Mouse (Mus musculus) lung, embryonic 14.5 days (tissue): ENCODE results near the gene Miga1. TPM values are rescaled to one million over a fixed set of nuclear protein-coding genes. Genes with fewer than 3 reads are reported as not detected.
"Not testable (repeated sequence)": the region's sequence is repeated elsewhere in the genome, so short reads cannot be mapped to it uniquely, and the experiment has no call there.

Experiments used
- ATAC-seq: fragments of 200-750 bp; cut with Nextera tagmentation; 2 replicates; pipeline ENCODE4 v1.8.0; 2017; ENCODE audit warnings: mild to moderate bottlenecking, moderate TSS enrichment, moderate library complexity; ENCODE audit not compliant: insufficient read depth
- DNase-seq: peaks from one replicate; pipeline ENCODE4 v3.0.0-alpha.2; 2015
- H3K27ac ChIP-seq: fragments of 300-500 bp; sonication (generic); 2 replicates; pipeline ENCODE4 v1.5.1; 2014; ENCODE audit warnings: low read depth, mild to moderate bottlenecking, moderate library complexity
- H3K27me3 ChIP-seq: fragments of 300-500 bp; sonication (generic); 2 replicates; pipeline ENCODE4 v1.6.1; 2014; ENCODE audit warnings: low read length, control low read depth; ENCODE audit not compliant: insufficient read depth
- H3K36me3 ChIP-seq: fragments of 300-500 bp; sonication (generic); 2 replicates; pipeline ENCODE4 v1.6.1; 2014; ENCODE audit warnings: control low read depth; ENCODE audit not compliant: insufficient read depth
- H3K4me1 ChIP-seq: fragments of 300-500 bp; sonication (generic); 2 replicates; pipeline ENCODE4 v1.6.1; 2014; ENCODE audit warnings: antibody characterized with exemption, control low read depth; ENCODE audit not compliant: insufficient read depth
- H3K4me2 ChIP-seq: fragments of 300-500 bp; sonication (generic); 2 replicates; pipeline ENCODE4 v1.6.1; 2014; ENCODE audit warnings: mild to moderate bottlenecking
- H3K4me3 ChIP-seq: fragments of 300-500 bp; sonication (generic); 2 replicates; pipeline ENCODE4 v1.5.1; 2014; ENCODE audit warnings: low read depth, low read length
- H3K9ac ChIP-seq: fragments of 300-500 bp; sonication (generic); 2 replicates; pipeline ENCODE4 v1.6.1; 2014
- H3K9me3 ChIP-seq: fragments of 300-500 bp; sonication (generic); 2 replicates; pipeline ENCODE4 v1.6.1; 2016; ENCODE audit warnings: low read depth, low read length, control low read depth
- CTCF ChIP-seq: IDR thresholded peaks from 2 replicates; pipeline ENCODE4 v1.5.1; 2016; ENCODE audit warnings: antibody characterized with exemption, low read depth
- WGBS: fragments of 180-500 bp; shearing (Covaris S2); extraction: QIAGEN DNeasy Blood & Tissue Kit; methylation state at CpG from one replicate; pipeline ENCODE4 v1.1.7; 2014; 5-methylcytosine and 5-hydroxymethylcytosine counted together
- polyA plus RNA-seq: library from polyadenylated mRNA; unstranded; fragments of >200 nt; fragmentation: Nextera tagmentation; extraction: Ambion mirVana; gene quantifications from 2 replicates; pipeline ENCODE4 v1.2.1, GENCODE M21; 2014

Miga1 gene
- polyA plus RNA-seq, 1 experiment from 2014 or later, result 20.3 TPM

DNA sequence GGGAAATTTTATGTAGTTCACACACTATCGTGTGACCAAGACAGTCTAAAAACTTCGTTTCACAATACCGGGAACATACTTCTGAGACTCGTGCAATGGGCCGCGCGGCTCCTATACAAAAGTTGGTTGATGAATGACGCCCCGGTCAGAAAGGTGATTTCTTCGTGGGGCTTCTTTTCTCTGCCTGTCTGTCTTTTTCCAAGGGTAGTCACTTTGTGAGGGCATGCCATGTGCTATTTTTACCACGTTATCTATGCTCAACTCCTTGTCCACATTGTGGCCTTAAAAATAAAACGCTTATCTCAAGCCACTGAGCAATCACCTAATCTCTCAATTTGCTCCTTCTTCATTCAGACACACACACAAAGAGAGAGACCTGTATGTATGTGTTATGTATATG is 75.4 kb downstream of the Miga1 start:
- H3K9me3 ChIP-seq, result no peaks in the 10 kb centered on the region
- peaks cover 6% of the 10 kb centered on the region; the same call in 1 of the 2 replicates for H3K36me3 ChIP-seq
- no peak for ATAC-seq
- H3K4me1 ChIP-seq, result peaks cover 6% of the 10 kb centered on the region; the same call in 1 of the 2 replicates
- peak overlapping the region; percentile 88 for H3K9ac ChIP-seq
- WGBS, result 16% methylated on average over 12 of the region's 12 CpGs
- H3K4me3 ChIP-seq, result peak overlapping the region; percentile 68
- H3K27me3 ChIP-seq, result no peaks in the 10 kb centered on the region; the same call in 1 of the 2 replicates
- DNase-seq, result peak; percentile 66
- TF ChIP-seq CTCF, result no peak
- peak overlapping the region; percentile 91 for H3K4me2 ChIP-seq
- H3K27ac ChIP-seq, result peak overlapping the region; percentile 98

DNA sequence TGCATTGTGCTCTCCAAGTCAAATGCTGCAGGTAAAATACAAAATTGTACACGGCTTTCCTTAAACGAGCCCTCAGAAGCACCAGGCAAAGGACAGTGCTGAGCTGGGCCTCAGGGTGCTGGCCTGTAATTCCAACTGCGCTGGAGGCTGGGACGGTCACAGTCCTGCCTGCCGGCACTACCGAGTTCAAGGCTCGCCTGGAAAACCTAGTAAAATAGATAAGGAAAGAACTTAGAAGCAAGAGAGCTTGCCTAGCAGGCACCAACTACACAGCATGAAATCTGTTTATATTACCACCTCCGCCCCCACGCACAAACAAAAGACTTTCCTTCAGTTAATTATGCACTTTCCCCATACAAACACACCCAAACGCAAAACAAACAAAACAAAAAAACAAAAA is 75.8 kb downstream of the Miga1 start:
- H3K4me2 ChIP-seq, result peak overlapping the region; percentile 91
- 26% methylated on average over 10 of the region's 10 CpGs for WGBS
- DNase-seq (peak; percentile 58), ATAC-seq (no peak)
- H3K27ac ChIP-seq, result peak overlapping the region; percentile 98
- H3K4me3 ChIP-seq, result peak overlapping the region; percentile 68
- H3K4me1 ChIP-seq, result peaks cover 6% of the 10 kb centered on the region; the same call in 1 of the 2 replicates
- H3K36me3 ChIP-seq, result peaks cover 6% of the 10 kb centered on the region; the same call in 1 of the 2 replicates
- TF ChIP-seq CTCF, result no peak
- peak overlapping the region; percentile 88 for H3K9ac ChIP-seq
- H3K9me3 ChIP-seq, result no peaks in the 10 kb centered on the region
- H3K27me3 ChIP-seq, result no peaks in the 10 kb centered on the region; the same call in 1 of the 2 replicates

DNA sequence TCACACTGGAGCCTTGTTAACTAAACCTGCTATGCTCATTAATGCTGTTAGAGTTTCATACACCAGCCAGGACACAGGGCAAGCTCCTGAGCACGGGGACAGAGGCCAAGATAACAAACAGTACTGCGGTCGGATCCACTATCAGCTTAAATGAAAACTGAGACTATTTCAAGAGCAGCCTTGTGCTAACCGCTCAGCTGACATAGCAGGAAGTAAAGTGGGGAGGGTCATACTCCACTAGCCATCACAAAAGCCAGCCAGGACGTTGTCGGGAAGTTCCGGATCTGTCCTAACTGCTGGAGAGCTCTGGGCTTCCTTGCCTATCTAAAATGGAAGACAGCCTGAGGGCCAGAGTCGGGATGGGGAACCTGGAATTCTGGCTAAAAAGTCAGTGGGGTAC is 78.3 kb downstream of the Miga1 start:
- Histone ChIP-seq H3K27ac (peak overlapping the region; percentile 78), H3K4me3 (peak overlapping the region; percentile 15; the same call in 1 of the 2 replicates), H3K27me3 (no peaks in the 10 kb centered on the region; the same call in 1 of the 2 replicates), H3K36me3 (peaks cover 6% of the 10 kb centered on the region; the same call in 1 of the 2 replicates), H3K4me2 (peak overlapping the region; percentile 91), H3K4me1 (peaks cover 6% of the 10 kb centered on the region; the same call in 1 of the 2 replicates), H3K9me3 (no peaks in the 10 kb centered on the region), H3K9ac (peak overlapping the region; percentile 41)
- peak; percentile 60 for DNase-seq
- no peak for TF ChIP-seq CTCF
- 16% methylated on average over 8 of the region's 8 CpGs for WGBS
- no peak for ATAC-seq

DNA sequence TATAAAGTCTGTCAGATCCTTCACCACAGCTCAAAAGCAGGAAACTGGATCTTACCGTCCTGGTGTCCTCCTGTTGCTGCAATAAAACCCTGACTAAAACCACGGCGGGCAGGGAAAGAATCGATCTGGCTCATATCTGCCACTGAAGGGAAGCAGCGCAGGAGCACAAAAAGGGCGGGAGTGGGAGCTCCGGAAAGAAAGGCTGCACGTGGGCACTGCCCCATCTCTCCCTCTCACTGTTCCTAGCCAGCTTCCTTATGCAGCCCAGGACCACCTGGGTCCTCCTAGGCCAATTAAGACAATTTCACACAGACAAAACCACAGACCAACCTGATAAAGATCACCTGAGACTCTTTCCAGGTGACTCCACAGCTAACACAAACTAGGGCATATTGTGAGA is 78.8 kb downstream of the Miga1 start:
- H3K9ac ChIP-seq, result peak overlapping the region; percentile 41; the same call in 1 of the 2 replicates
- no peak overlapping the region for H3K4me3 ChIP-seq
- H3K27ac ChIP-seq, result peak overlapping the region; percentile 78
- DNase-seq, result no peak
- no peak for ATAC-seq
- H3K4me1 ChIP-seq, result peaks cover 6% of the 10 kb centered on the region; the same call in 1 of the 2 replicates
- no peaks in the 10 kb centered on the region for H3K9me3 ChIP-seq
- 56% methylated on average over 8 of the region's 8 CpGs for WGBS
- peaks cover 6% of the 10 kb centered on the region; the same call in 1 of the 2 replicates for H3K36me3 ChIP-seq
- TF ChIP-seq CTCF, result no peak
- H3K27me3 ChIP-seq, result no peaks in the 10 kb centered on the region; the same call in 1 of the 2 replicates
- peak overlapping the region; percentile 91 for H3K4me2 ChIP-seq

DNA sequence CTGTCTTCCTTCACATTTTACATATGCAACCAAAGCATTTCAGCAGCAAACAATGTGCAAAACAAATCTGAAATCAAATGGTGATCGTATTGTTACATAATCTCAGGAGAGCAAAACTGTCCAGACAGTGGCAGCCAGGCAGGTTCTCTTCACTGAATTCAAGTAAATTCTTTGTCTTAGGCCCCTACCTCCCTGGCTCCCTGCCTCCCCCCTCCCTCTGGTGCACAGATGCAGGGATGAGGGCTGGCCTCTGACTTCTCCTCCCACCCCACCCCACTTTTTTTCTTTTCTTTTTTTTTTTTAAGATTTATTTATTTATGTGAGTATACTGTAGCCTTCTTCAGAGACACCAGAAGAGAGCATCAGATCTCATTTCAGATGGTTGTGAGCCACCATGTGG is 79.8 kb downstream of the Miga1 start:
- peaks cover 6% of the 10 kb centered on the region; the same call in 1 of the 2 replicates for H3K36me3 ChIP-seq
- ATAC-seq, result no peak
- H3K27ac ChIP-seq, result no peak overlapping the region
- no peak for TF ChIP-seq CTCF
- H3K9ac ChIP-seq, result no peak overlapping the region
- peaks cover 6% of the 10 kb centered on the region; the same call in 1 of the 2 replicates for H3K4me1 ChIP-seq
- no peak overlapping the region for H3K4me3 ChIP-seq
- 86% methylated on average over 1 of the region's 1 CpGs for WGBS
- H3K4me2 ChIP-seq, result no peak overlapping the region
- no peak for DNase-seq
- no peaks in the 10 kb centered on the region for H3K27me3 ChIP-seq
- H3K9me3 ChIP-seq, result no peaks in the 10 kb centered on the region

DNA sequence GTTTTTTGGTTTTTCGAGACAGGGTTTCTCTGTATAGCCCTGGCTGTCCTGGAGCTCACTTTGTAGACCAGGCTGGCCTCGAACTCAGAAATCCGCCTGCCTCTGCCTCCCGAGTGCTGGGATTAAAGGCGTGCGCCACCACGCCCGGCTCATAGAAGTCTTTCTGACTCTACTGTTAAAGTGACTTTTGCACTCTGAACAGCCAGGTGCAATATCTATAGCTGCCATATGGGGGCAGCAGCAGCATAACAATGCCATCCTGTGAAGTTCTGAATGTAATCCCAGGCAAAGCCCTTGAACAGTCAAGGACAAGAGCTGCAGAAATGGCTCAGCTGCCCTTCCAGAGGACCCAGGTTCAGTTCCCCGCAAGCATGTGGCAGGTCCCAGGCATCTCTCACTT is 80.8 kb downstream of the Miga1 start:
- H3K27me3 ChIP-seq, H3K9ac ChIP-seq, H3K4me2 ChIP-seq, H3K4me3 ChIP-seq, H3K27ac ChIP-seq, H3K9me3 ChIP-seq, H3K36me3 ChIP-seq, H3K4me1 ChIP-seq: not testable (repeated sequence)
- TF ChIP-seq CTCF, result peak; percentile 91
- peak; percentile 94 for DNase-seq
- 40% methylated on average over 7 of the region's 9 CpGs for WGBS
- peak; percentile 66 for ATAC-seq

DNA sequence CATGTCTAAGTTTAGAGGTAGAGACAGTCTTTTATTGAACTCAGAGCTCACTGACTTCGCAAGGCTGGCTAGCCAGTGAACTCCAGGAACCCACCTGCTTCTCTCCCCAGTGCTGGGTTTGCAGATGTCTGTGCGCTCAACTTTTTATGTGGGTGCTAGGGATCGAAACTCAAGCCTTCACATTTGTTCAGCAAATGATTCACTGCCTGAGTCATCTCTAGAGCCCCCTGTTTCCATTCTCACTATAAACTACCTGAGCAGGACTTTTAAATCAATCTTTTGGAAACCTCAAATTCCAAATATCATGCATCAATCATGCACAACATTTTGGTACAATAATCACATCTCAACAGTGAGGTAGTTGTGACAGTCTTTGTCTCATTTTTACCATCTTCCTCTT is 82.7 kb downstream of the Miga1 start:
- Histone ChIP-seq H3K4me1 (peaks cover 3% of the 10 kb centered on the region; the same call in 1 of the 2 replicates), H3K4me3 (no peak overlapping the region), H3K4me2 (no peak overlapping the region), H3K36me3 (peaks cover 16% of the 10 kb centered on the region; the same call in 1 of the 2 replicates), H3K27me3 (no peaks in the 10 kb centered on the region), H3K27ac (no peak overlapping the region), H3K9ac (no peak overlapping the region), H3K9me3 (no peaks in the 10 kb centered on the region)
- DNase-seq, result no peak
- 88% methylated on average over 3 of the region's 3 CpGs for WGBS
- ATAC-seq, result no peak
- TF ChIP-seq CTCF, result no peak
